Mouse (Mus musculus): Measurements from ENCODE around the gene Cdkn2d.

- TF ChIP-seq POLR2A (IDR thresholded peaks at IDR 0.05; ENCODE audit: insufficient read length, low read depth) (no peak), TCF12 (IDR thresholded peaks at IDR 0.05; ENCODE audit: insufficient read depth, poor library complexity, severe bottlenecking) (no peak), CEBPB (IDR thresholded peaks at IDR 0.05; ENCODE audit: insufficient read depth, poor library complexity, severe bottlenecking) (no peak), SRF (IDR thresholded peaks at IDR 0.05; ENCODE audit: control insufficient read depth, insufficient read length, low read depth) (no peak), MYOG (IDR thresholded peaks at IDR 0.05; ENCODE audit: control insufficient read depth in 1 of 3, insufficient read depth in 1 of 3, insufficient read length in 2 of 3, low read depth in 2 of 3) (no peak)
Measured at GRCm38 (mm10) chr9:21319503-21319902, 28.3 kb upstream of the Cdkn2d start.
